Comparison of ENCODE assay signal across 26 mouse cellular contexts in the genomic region with DNA sequence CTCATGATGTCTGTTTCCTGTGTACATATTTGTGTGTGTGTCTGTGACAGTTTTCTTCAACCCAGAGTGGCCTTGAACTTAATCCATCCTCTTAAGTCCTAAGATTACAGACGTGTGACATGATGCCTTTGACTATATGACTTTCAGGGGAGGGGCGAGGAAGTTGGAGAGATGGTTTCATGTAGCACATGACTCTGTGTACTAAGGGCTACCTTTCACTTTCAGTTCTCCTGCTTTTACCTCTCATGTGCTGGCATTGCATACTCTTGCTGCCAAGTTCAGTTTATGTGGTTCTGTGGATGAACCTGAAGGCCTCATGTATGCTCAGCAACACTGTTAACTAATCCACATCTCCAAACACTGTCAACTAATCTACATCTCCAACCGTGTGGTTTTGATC. TPM values are rescaled to one million over a fixed set of nuclear protein-coding genes. Genes with fewer than 3 reads are reported as not detected.
DNase-seq lines count a peak whose midpoint lies in the region; ATAC-seq lines count a peak whose summit lies in the region.
"Had no signal": no experiment of that assay in that cellular context is flagged by ENCODE, and none has a peak within 500 bp of the region (broad histone marks: within the 10 kb centered on the region; RNA-seq: fewer than 3 reads in every experiment).

No protein-coding gene starts in this region.

- no peaks in the 10 kb centered on the region for H3K9me3 ChIP-seq in midbrain, embryonic 11.5 days (ENCODE audit: control insufficient read depth, low read length)
- H3K9me3 ChIP-seq: embryonic facial prominence, embryonic 10.5 days; forebrain, embryonic 13.5 days; G1E; heart, embryonic 13.5 days; hindbrain, embryonic 12.5 days had no signal

- H3K4me2 ChIP-seq in midbrain, embryonic 11.5 days: no peak overlapping the region
- H3K4me2 ChIP-seq: forebrain, embryonic 13.5 days; heart, embryonic 13.5 days; hindbrain, embryonic 12.5 days had no signal

- DNase-seq in 416B (ENCODE audit: low read depth): peak; percentile 34
- peak; percentile 40 for DNase-seq in CD4-positive helper T cell, adult 2 months (ENCODE audit: low read depth, low spot score)
- no peak for DNase-seq in cerebellum, postnatal 36 days
- DNase-seq in layer of hippocampus, postnatal 10 days (ENCODE audit: low spot score in 2 of 2): no peak
- no peak for DNase-seq in right cerebral cortex, postnatal 36 days (ENCODE audit: low spot score in 2 of 2)
- DNase-seq in midbrain, embryonic 11.5 days (ENCODE audit: low spot score, missing footprints): no peak
- DNase-seq: adrenal gland, postnatal 10 days; B cell, adult 2 months; cerebellum, adult 11 months; cerebellum, adult 9-10 months; cerebellum, postnatal 25 days; forebrain, postnatal 0 days; gastrocnemius, postnatal 14 days; heart, postnatal 36 days; kidney, adult 11 months had no signal

- peak; percentile 72 for ATAC-seq in activated CD4-positive, CD25-positive, alpha-beta regulatory T cell, adult 4 months
- ATAC-seq in midbrain, embryonic 11.5 days (ENCODE audit: low FRiP score): no peak
- ATAC-seq: forebrain, embryonic 13.5 days; forebrain, postnatal 0 days; hindbrain, embryonic 16.5 days had no signal

- no peak overlapping the region for H3K4me3 ChIP-seq in macrophage (ENCODE audit: inconsistent target)
- no peak overlapping the region for H3K4me3 ChIP-seq in midbrain, embryonic 11.5 days (ENCODE audit: low read depth, low read length)
- H3K4me3 ChIP-seq: embryonic facial prominence, embryonic 10.5 days; forebrain, embryonic 13.5 days; heart, embryonic 13.5 days; hindbrain, embryonic 12.5 days had no signal

- H3K9ac ChIP-seq in midbrain, embryonic 11.5 days (ENCODE audit: low read length): no peak overlapping the region
- H3K9ac ChIP-seq: forebrain, embryonic 13.5 days; forebrain, postnatal 0 days; heart, embryonic 13.5 days; hindbrain, embryonic 12.5 days had no signal

- H3K79me2 ChIP-seq in macrophage (ENCODE audit: inconsistent target): no peaks in the 10 kb centered on the region

- H3K27ac ChIP-seq in macrophage: 0 out of 2 replicates have a peak overlapping the region, but pooled peaks have one; percentile 5
- H3K27ac ChIP-seq in midbrain, embryonic 11.5 days (ENCODE audit: low read depth, low read length): no peak overlapping the region
- H3K27ac ChIP-seq: embryonic facial prominence, embryonic 10.5 days; forebrain, embryonic 13.5 days; heart, embryonic 13.5 days; hindbrain, embryonic 12.5 days had no signal

- no peaks in the 10 kb centered on the region for H3K4me1 ChIP-seq in midbrain, embryonic 11.5 days (ENCODE audit: control insufficient read depth, insufficient read depth, low read length)
- H3K4me1 ChIP-seq: embryonic facial prominence, embryonic 10.5 days; forebrain, embryonic 13.5 days; heart, embryonic 13.5 days; hindbrain, embryonic 12.5 days had no signal

- no peaks in the 10 kb centered on the region for H3K27me3 ChIP-seq in midbrain, embryonic 11.5 days (ENCODE audit: control insufficient read depth, insufficient read depth, low read length)
- H3K27me3 ChIP-seq: forebrain, embryonic 13.5 days; heart, embryonic 13.5 days; hindbrain, embryonic 12.5 days had no signal

- peaks cover 65% of the 10 kb centered on the region for H3K36me3 ChIP-seq in macrophage (ENCODE audit: inconsistent target)
- H3K36me3 ChIP-seq in midbrain, embryonic 11.5 days (ENCODE audit: control insufficient read depth, insufficient read depth, low read length): peaks cover 11% of the 10 kb centered on the region; the same call in 1 of the 2 replicates

- WGBS in macrophage (ENCODE audit: missing documents): 70% methylated on average over 3 of the region's 3 CpGs
- WGBS in midbrain, embryonic 11.5 days: 81% methylated on average over 3 of the region's 3 CpGs

RNA-seq across cellular contexts. Expression of a gene that starts 16.1 kb away (rescaled TPM):
- 100 to 1,000 TPM; 115 to 119 TPM for polyA plus RNA-seq in activated CD4-positive, CD25-positive, alpha-beta regulatory T cell, adult 4 months (2017; shearing (Covaris generic))
- 100 to 1,000 TPM; 127 to 250 (median 173) TPM for total RNA-seq in macrophage (2018; cell fraction: chromatin; rRNA removed)
- 10 to 100 TPM; 51.5 to 71.6 (median 59.4) TPM for total RNA-seq in macrophage (2018; cell fraction: cytosol; rRNA removed)
- total RNA-seq in macrophage (2018; cell fraction: nucleus; rRNA removed): 100 to 1,000 TPM in 22 of 26 experiments, 10 to 100 TPM in 4; 81.3 to 176 (median 119) TPM
- 45.5 to 53.1 TPM (median 50.1 TPM) in 3 replicates for polyA plus RNA-seq in macrophage (2018)
- 10 to 100 TPM; 89.4 to 92.5 TPM for total RNA-seq in layer of hippocampus, postnatal 10 days (2021)
- 87.5 and 98.9 TPM in 2 replicates for polyA plus RNA-seq in midbrain, embryonic 11.5 days (2014; fragmentation: Nextera tagmentation; extraction: Ambion mirVana)

RNA-seq across cellular contexts. Expression of a gene that starts 16.5 kb away (rescaled TPM):
- 1 to 10 TPM; 3.5 to 5.5 TPM for polyA plus RNA-seq in activated CD4-positive, CD25-positive, alpha-beta regulatory T cell, adult 4 months (2017; shearing (Covaris generic))
- total RNA-seq in macrophage (2018; cell fraction: chromatin; rRNA removed): 1 to 10 TPM in 23 of 26 experiments, under 1 TPM in 3; 0.68 to 8.1 (median 1.7) TPM
- 1 to 10 TPM in 22 of 26 experiments, under 1 TPM in 4; 0.80 to 2.2 (median 1.2) TPM for total RNA-seq in macrophage (2018; cell fraction: cytosol; rRNA removed)
- 1 to 10 TPM in 18 of 26 experiments, under 1 TPM in 8; 0.56 to 7.6 (median 1.5) TPM for total RNA-seq in macrophage (2018; cell fraction: nucleus; rRNA removed)
- polyA plus RNA-seq in macrophage (2018): 0.39 to 2.7 TPM (median 2.0 TPM) in 3 replicates
- 1 to 10 TPM; 2.4 to 2.5 TPM for total RNA-seq in layer of hippocampus, postnatal 10 days (2021)
- polyA plus RNA-seq in midbrain, embryonic 11.5 days (2014; fragmentation: Nextera tagmentation; extraction: Ambion mirVana): 11.7 and 14.3 TPM in 2 replicates

RNA-seq across cellular contexts. Expression of a gene that starts 35.0 kb away (rescaled TPM):
- polyA plus RNA-seq in activated CD4-positive, CD25-positive, alpha-beta regulatory T cell, adult 4 months (2017; shearing (Covaris generic)): under 1 TPM in 1 of 2 experiments, not detected in 1; 0.36 TPM
- total RNA-seq in macrophage (2018; cell fraction: chromatin; rRNA removed): under 1 TPM in 1 of 26 experiments, not detected in 25; 0.59 TPM
- not detected for total RNA-seq in macrophage (2018; cell fraction: cytosol; rRNA removed)
- under 1 TPM in 1 of 26 experiments, not detected in 25; 0.34 TPM for total RNA-seq in macrophage (2018; cell fraction: nucleus; rRNA removed)
- polyA plus RNA-seq in macrophage (2018): not detected in 3 replicates
- under 1 TPM in 1 of 2 experiments, not detected in 1; 0.25 TPM for total RNA-seq in layer of hippocampus, postnatal 10 days (2021)
- polyA plus RNA-seq in midbrain, embryonic 11.5 days (2014; fragmentation: Nextera tagmentation; extraction: Ambion mirVana): not detected in 2 replicates
- total RNA-seq: adrenal gland, postnatal 10 days; gastrocnemius, adult 18-20 months; gastrocnemius, postnatal 14 days; heart, postnatal 36 days had no signal
- polyA plus RNA-seq: embryonic facial prominence, embryonic 10.5 days; forebrain, embryonic 13.5 days; G1E; gonadal fat pad, adult 2 months; heart, embryonic 13.5 days; heart, postnatal 0 days; hindbrain, embryonic 12.5 days; hindbrain, embryonic 16.5 days had no signal

Comparison
In these comparisons a context has a peak if more than half of its experiments do, and no peak if none do; other contexts are left out.
1. DNase-seq: peak in 416B (single experiment) and CD4-positive helper T cell, adult 2 months (single experiment); none in cerebellum, postnatal 36 days (0 of 2), layer of hippocampus, postnatal 10 days (0 of 2), right cerebral cortex, postnatal 36 days (0 of 2) and midbrain, embryonic 11.5 days (single experiment).